Mouse (Mus musculus) spleen, adult 18-20 months (tissue): ENCODE results near the gene Adgra1.
A peak's percentile ranks its signal among the peaks of the same experiment; 100 is the strongest.

ENCODE experiments used
- DNase-seq, 2 experiments: peaks; one replicate each; pipeline ENCODE4 v3.0.0; 2022; ENCODE audit warnings: mixed read lengths in 2 of 2

The Adgra1 gene

DNA sequence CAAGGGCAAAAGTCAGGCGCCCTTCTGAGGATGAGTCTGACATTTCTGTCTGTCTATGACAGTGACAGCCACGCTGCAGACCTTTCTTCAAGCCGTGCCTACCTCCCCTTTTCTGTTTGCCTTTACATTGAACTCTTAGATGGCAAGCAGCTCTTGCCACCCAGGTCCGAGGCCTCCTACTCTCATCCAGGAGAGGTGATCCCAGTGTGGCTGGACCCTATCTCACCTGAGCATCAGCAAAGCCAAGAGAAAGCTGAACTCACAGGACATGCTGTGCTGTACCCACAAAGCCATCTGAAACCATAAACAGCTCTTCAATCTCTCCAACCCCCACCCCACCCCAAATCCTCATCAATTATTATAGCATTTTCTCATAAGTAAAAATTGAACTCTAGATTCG lies 16.7 kb downstream of the Adgra1 start:
- no peak for DNase-seq

DNA sequence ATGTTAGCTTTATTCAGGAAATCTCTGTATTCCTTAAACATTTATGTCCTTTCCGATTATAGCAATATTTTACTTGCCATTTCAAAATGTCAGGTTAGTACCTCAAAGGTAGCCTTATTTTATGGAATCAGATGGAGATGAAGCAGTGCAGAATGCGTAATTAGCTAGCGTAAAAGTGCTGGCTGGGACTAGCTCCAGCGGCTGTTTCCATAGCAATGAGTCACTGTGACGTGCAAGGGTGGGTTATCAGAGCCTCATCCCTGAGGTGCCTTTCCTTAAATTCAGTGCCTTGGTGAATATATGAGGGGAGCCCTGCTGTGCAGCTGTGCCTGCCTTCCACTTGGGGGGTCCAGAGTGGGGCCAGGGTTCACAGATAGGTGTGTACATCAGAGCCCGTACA lies 17.1 kb downstream of the Adgra1 start:
- DNase-seq = no peak

DNA sequence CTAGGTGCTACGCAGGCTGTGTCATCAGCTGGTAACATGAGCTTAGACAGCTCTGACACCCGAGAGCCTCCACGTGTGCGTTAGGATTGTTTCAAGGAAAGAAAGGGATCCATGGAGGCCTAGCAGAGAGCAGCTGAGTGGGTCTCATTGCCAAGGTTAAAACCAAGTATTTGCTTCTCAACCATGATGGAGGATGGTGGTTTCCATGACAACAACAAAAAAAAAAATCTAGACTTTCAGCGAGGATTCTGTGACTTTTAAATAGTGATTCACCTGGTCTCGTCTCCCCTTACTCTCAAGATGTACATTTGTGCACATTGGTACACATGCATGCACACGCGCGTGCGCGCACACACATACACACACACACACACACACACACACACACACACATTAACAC lies 21.3 kb downstream of the Adgra1 start:
- DNase-seq = no peak

- peak in 1 of 2 experiments; percentile 37 for DNase-seq
Measured at GRCm38 (mm10) chr7:139861411-139861810, 27.4 kb downstream of the Adgra1 start.

DNA sequence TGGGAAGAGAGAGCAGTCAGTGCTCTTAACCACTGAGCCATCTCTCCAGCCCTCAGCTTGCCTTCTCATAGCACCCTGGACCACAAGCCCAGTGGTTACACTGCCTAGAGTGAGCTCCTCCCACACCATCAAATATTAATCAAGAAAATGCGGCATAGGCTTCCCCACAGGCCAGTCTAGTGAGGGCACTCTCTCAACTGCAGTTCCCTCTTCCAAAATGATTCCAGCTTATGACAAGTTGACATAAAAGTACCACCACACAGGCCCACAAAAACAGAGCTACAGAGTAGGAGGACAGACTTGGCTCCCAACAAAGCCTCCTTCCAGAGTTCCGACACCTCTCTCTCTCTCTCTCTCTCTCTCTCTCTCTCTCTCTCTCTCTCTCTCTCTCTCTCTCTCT lies 29.1 kb downstream of the Adgra1 start:
- no peak for DNase-seq

GRCm38 (mm10) chr7:139864253-139864652 lies 30.3 kb downstream of the Adgra1 start:
- DNase-seq = no peak

- no peak for DNase-seq
Measured at GRCm38 (mm10) chr7:139864871-139865270, 30.9 kb downstream of the Adgra1 start.

- no peak for DNase-seq
Measured at GRCm38 (mm10) chr7:139871014-139871413, 37.0 kb downstream of the Adgra1 start.

DNA sequence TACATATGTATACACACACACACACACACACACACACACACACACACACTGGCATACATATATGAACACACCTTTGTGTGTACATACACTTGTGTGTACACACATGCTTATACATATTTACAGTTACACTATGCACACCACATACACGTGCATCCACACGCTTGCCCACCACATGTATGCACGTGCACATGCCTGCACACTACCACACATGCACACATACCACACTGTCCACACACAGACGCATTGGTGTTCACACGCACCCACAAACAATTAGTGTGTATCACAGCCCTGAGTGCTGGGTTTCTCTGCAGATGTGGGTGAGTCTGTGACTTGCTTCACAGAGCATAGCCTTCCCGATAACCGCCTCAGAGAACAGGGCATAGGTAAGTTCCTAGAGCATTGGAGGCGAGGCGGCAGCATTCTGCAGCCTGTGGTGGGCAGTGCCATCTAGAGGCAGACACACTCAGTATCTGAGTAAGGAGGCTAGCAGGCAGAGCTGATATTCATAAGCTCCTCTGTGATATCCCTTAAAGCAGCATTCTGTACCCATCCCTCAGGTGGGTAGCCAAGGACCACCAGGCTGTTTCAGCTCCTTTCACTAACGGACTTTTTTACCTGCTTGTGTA lies 43.3 kb downstream of the Adgra1 start:
- no peak for DNase-seq

DNA sequence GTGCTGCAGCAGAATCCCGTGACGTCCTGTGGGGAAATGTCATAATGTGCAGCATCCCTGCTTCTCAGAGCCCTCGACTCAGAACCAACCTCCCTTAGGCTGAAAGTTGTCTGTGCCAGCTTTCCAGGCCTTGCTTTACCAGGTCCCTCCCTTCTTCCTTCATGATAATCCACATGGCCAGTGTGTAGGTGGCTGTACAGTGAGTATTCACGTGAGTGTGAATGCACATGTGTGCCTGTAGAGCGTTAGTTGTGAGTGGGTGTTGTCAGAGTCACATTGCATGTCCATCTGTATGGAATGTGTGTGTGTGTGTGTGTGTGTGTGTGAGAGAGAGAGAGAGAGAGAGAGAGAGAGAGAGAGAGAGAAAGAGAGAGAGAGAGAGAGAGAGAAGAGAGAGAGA lies 44.1 kb downstream of the Adgra1 start:
- no peak for DNase-seq

GRCm38 (mm10) chr7:139878621-139879020 lies 44.6 kb downstream of the Adgra1 start:
- no peak for DNase-seq

GRCm38 (mm10) chr7:139883545-139883944 lies 49.6 kb downstream of the Adgra1 start:
- DNase-seq = no peak

DNA sequence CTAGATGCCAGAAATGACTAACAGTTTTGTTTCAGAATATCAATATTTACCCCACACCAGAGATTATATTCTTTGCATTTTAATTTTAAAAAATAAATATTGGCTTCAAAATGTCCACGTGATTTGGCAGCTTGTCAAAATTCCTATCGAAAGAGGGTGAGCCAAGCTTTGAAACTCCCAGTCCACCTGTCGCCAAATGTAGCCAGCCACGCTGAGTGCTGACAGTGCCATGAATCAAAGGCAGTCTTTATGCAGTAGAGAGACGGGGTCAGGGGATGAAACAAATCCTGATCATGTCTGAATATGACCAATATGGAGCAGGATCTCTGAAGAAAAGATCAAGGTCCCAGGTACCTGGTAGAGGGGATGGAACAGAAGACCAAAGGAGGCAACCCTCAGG lies 57.8 kb downstream of the Adgra1 start:
- no peak for DNase-seq

GRCm38 (mm10) chr7:139894655-139895557 lies 60.9 kb downstream of the Adgra1 start, which contains the start of gene Kndc1:
Kndc1 (plus strand) TSS chr7:139894696.
- no peak for DNase-seq

GRCm38 (mm10) chr7:139896271-139896670 lies 62.3 kb downstream of the Adgra1 start:
- no peak for DNase-seq

DNA sequence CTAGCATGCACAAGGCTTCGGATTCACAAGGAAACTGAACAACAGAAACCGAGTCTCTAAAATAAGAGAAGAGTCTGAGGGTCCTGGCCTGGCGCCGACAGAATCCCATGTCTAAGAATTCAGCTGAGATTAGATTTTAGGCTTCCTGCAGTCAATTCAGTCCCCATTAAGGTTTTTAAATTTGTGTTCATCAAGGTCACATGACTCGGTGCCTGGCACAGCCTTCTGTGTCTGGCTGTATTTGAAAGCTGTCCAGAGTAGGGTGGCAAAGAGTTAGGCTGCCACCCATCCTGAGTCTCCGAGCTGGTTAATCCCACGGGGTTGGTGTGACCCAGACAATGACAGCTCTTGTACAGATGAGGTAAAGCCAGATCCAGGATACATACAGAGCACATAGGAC lies 62.8 kb downstream of the Adgra1 start:
- DNase-seq = no peak

DNA sequence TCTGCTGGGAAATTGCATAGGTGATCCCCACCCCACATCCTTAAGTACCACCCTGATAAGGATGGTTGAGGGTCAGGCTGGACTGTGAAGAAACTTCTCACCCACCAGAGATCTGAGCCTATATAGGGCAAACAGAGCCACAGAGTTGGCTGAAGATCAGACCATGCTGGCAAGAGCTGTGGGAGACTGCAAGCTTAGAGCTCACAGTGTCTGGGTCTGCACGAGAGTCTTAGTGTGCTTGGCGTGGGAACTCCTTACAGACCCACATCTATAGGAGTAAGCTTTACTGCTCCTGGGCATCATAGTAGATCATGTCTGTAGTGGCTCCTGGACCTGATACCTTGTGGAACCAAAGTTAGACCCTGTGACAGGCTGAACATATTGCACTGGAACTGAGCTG lies 64.6 kb downstream of the Adgra1 start:
- DNase-seq = no peak

GRCm38 (mm10) chr7:139899505-139899904 lies 65.5 kb downstream of the Adgra1 start:
- DNase-seq = no peak

DNA sequence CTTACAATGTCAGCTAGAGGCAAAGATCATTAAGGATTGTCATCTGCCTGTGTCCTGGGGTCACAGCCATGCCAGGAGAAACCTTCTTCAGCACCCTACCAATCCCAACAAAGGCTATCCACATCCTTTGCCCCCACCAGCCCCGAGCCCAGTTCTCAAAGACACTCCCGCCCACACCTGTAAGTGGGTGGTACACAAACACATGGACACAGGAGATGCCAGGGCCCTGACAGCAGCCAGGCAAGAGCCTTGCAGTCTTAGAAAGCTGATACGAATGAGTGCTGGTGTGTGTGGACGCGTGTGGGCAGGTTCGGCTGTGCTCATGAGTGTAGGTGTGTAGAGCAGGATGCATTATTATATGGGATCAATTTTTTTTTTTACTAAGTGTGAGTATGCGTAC lies 66.5 kb downstream of the Adgra1 start:
- DNase-seq = no peak

GRCm38 (mm10) chr7:139900896-139901295 lies 66.9 kb downstream of the Adgra1 start:
- DNase-seq = no peak

GRCm38 (mm10) chr7:139901981-139902380 lies 68.0 kb downstream of the Adgra1 start:
- DNase-seq = no peak

DNA sequence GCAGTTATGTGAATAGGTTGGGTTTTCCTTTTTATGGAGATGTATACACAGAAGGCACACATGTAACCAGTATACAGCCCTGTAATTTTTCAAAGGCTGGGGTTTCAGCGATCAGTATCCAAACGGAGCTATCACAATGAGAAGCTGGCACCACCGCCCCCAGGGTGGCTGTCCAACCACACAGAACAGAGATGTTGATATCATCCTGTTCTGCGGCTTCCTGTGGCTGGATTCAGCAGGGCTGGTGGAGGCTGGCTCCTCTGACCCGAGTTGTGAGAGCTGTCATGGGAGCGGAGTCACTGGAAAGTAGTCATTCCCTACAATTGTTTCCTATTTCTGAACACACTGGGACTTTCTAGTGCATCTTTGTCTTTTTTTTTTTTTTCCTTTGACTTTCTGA lies 71.3 kb downstream of the Adgra1 start:
- no peak for DNase-seq

- DNase-seq = peak in 1 of 2 experiments; percentile 36
Measured at GRCm38 (mm10) chr7:139905661-139906060, 71.7 kb downstream of the Adgra1 start.

- DNase-seq = no peak
Measured at GRCm38 (mm10) chr7:139908176-139908575, 74.2 kb downstream of the Adgra1 start.
